Mouse (Mus musculus) stomach, postnatal 0 days (tissue): Measurements from ENCODE around the gene 2810408A11Rik. TPM values are rescaled to one million over a fixed set of nuclear protein-coding genes. Genes with fewer than 3 reads are reported as not detected.

Source experiments
- ATAC-seq: fragments of 200-750 bp; cut with Nextera tagmentation; 2 replicates; pipeline ENCODE4 v1.8.0; 2017; ENCODE audit not compliant: low FRiP score, low TSS enrichment
- DNase-seq: peaks from one replicate; pipeline ENCODE4 v3.0.0-alpha.2; 2016; ENCODE audit warnings: low spot score
- H3K27ac ChIP-seq: fragments of 300-500 bp; sonication (generic); replicated peaks from 2 replicates; pipeline ENCODE4 v1.5.1; 2014; ENCODE audit warnings: mild to moderate bottlenecking, control low read depth
- H3K27me3 ChIP-seq: fragments of 300-500 bp; sonication (generic); 2 replicates; pipeline ENCODE4 v1.6.1; 2014; ENCODE audit warnings: low read length; ENCODE audit not compliant: control insufficient read depth, insufficient read depth
- H3K36me3 ChIP-seq: fragments of 300-500 bp; sonication (generic); 2 replicates; pipeline ENCODE4 v1.6.1; 2014; ENCODE audit warnings: low read length, mixed read lengths; ENCODE audit not compliant: control insufficient read depth, insufficient read depth
- H3K4me1 ChIP-seq: fragments of 300-500 bp; sonication (generic); replicated peaks from 2 replicates; pipeline ENCODE4 v1.6.1; 2014; ENCODE audit warnings: antibody characterized with exemption; ENCODE audit not compliant: control insufficient read depth, insufficient read depth
- H3K4me2 ChIP-seq: fragments of 300-500 bp; sonication (generic); replicated peaks from 2 replicates; pipeline ENCODE4 v1.6.1; 2014; ENCODE audit warnings: low read depth, mild to moderate bottlenecking, control low read depth, moderate library complexity
- H3K4me3 ChIP-seq: fragments of 300-500 bp; sonication (generic); 2 replicates; pipeline ENCODE4 v1.5.1; 2014; ENCODE audit warnings: low read depth, low read length, control low read depth
- H3K9ac ChIP-seq: fragments of 300-500 bp; sonication (generic); 2 replicates; pipeline ENCODE4 v1.6.1; 2014; ENCODE audit warnings: mild to moderate bottlenecking, low read length, control low read depth, mixed read lengths
- H3K9me3 ChIP-seq: fragments of 300-500 bp; sonication (generic); 2 replicates; pipeline ENCODE4 v1.6.1; 2016; ENCODE audit warnings: low read length; ENCODE audit not compliant: control insufficient read depth
- CTCF ChIP-seq: IDR thresholded peaks from 2 replicates; pipeline ENCODE4 v1.5.1; 2016; ENCODE audit warnings: antibody characterized with exemption, low read depth, mild to moderate bottlenecking, moderate library complexity
- EP300 ChIP-seq: optimal IDR thresholded peaks from 2 replicates; pipeline ENCODE3; 2016; ENCODE audit warnings: antibody characterized with exemption
- WGBS: fragments of 180-500 bp; shearing (Covaris S2); extraction: QIAGEN DNeasy Blood & Tissue Kit; methylation state at CpG from one replicate; pipeline ENCODE4 v1.1.7; 2014; 5-methylcytosine and 5-hydroxymethylcytosine counted together
- polyA plus RNA-seq: library from polyadenylated mRNA; unstranded; fragments of >200 nt; fragmentation: Nextera tagmentation; extraction: Ambion mirVana; gene quantifications from 2 replicates; pipeline ENCODE4 v1.2.1, GENCODE M21; 2015

Gene 2810408A11Rik
- polyA plus RNA-seq, 1 experiment from 2014 or later: 5.9 TPM

DNA sequence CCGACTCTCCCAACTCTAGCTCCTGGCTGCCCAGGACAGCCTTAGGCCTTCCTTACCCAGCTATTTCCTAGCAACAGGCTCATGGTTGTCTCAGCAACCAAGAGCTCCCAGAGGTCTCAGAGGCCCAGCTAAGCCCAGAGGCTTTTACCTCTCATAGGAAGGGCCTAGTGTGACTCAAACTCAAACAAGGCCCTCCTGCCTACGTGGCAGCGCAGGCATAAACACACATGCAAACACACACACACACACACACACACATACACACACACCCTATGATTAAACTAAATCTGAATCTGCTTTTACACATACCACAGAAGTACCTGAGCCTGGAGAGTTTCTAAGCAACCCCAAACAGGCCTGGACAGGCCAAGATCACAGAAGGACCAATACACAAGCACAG is 22.4 kb downstream of the 2810408A11Rik start:
- DNase-seq (peak; percentile 52), ATAC-seq (peak; percentile 28)
- TF ChIP-seq CTCF (no peak), EP300 (no peak)
- Histone ChIP-seq H3K36me3 (no peaks in the 10 kb centered on the region), H3K4me2 (no peak overlapping the region), H3K4me3 (no peak overlapping the region), H3K27ac (peak overlapping the region; percentile 93), H3K9me3 (no peaks in the 10 kb centered on the region), H3K4me1 (peaks cover 11% of the 10 kb centered on the region), H3K9ac (no peak overlapping the region), H3K27me3 (no peaks in the 10 kb centered on the region)
- WGBS: 52% methylated on average over 3 of the region's 3 CpGs

DNA sequence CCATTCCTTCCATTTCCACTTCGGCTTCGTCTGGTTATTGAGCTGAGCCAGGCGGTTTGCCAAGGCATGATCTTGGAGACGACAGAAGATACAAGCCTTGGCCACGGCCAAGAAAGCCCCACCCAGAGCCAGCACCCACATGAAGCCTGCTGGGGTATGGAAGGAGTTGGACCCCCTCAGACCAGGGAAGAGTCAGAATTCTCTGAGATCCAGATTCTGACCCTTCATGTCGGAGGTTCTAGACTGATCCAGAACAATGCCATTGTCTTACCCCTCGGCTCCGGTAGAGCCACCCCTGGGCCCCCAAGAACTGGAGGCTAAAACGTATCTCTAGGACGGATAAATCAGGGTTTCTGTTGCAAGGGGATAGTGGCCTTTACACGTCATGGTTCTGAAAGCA is 22.9 kb downstream of the 2810408A11Rik start, which contains the start of gene Tmem95:
Gene Tmem95 (minus strand): TSS at position 141 of the 400 bp plus-strand sequence.
- WGBS: 65% methylated on average over 11 of the region's 11 CpGs
- no peaks in the 10 kb centered on the region for H3K36me3 ChIP-seq
- H3K9ac ChIP-seq: no peak within 1 kb of the TSS
- H3K4me2 ChIP-seq: 0 out of 2 replicates have a peak within 1 kb of the TSS, but pooled peaks have one; percentile 77
- H3K4me3 ChIP-seq: no peak within 1 kb of the TSS
- no peaks in the 10 kb centered on the region for H3K9me3 ChIP-seq
- peaks cover 11% of the 10 kb centered on the region for H3K4me1 ChIP-seq
- TF ChIP-seq CTCF (no peak), EP300 (no peak)
- no peaks in the 10 kb centered on the region for H3K27me3 ChIP-seq
- peak within 1 kb of the TSS; percentile 93 for H3K27ac ChIP-seq
- ATAC-seq (no peak), DNase-seq (no peak)

DNA sequence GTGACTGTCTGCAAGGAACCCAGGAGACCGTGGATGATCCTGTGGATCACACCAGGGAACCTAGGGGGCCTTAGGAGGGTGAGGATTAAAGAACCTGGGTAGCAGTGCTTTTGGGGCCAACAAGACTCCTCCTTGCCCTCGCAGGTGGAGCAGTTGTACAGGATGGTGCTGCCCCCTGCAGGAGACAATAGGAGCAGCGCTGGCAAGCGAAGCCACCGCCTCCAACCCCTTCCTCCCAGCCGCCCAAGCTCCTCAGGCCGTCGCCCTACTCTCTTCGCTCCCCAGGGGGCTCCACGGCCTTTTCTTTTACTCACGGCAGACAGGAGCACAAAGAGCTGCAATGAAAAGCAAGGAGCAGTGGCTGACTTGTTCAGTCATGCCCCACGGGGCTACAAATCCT is 23.9 kb downstream of the 2810408A11Rik start:
- Histone ChIP-seq H3K27ac (peak overlapping the region; percentile 63), H3K9ac (no peak overlapping the region), H3K4me3 (no peak overlapping the region), H3K36me3 (no peaks in the 10 kb centered on the region), H3K4me2 (no peak overlapping the region), H3K9me3 (no peaks in the 10 kb centered on the region), H3K27me3 (no peaks in the 10 kb centered on the region), H3K4me1 (peaks cover 11% of the 10 kb centered on the region)
- TF ChIP-seq EP300 (no peak), CTCF (peak; percentile 92)
- ATAC-seq (peak; percentile 39), DNase-seq (peak; percentile 91)
- WGBS: 2% methylated on average over 12 of the region's 12 CpGs

DNA sequence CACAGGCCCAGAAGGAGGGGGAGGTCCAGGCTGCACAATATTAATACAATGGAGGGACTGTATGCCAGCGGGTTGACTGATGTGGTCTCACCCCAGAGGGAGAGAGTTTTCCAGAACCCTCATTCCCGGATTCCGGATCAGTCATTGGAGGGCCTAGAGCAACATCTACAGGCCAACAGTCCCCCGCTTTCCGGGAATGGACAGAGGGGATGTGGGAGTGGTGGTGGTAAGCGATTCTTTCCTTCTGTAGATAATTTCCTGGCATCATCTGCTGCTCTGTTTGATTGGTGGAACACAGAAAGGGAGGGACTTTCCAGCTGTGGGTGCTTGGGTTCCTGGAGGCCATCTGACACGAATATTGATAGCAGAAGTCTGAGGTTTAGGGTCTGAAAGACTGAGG is 24.6 kb downstream of the 2810408A11Rik start:
- H3K4me1 ChIP-seq: peaks cover 11% of the 10 kb centered on the region
- no peak for ATAC-seq
- no peak for DNase-seq

DNA sequence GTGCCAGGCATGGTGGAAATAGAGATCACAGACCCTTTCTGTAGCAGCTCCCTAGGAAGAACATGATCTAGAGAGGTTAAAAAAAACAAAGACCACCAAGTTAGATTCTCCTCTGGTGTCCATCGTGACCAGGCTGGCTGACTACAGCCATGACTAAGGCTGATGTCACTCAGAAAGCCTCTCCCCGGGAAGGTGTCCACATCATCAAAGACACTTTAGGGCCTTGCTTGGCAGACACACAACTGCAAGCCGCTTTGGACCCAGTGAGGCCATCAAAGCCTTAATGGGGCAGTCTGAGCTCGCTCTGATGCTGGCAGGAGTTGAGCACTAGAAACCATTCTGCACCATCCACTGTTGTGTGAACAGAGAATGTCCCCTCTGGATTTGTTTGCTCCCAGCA is 28.3 kb downstream of the 2810408A11Rik start:
- Histone ChIP-seq H3K9me3 (no peaks in the 10 kb centered on the region), H3K4me3 (no peak overlapping the region), H3K4me2 (no peak overlapping the region), H3K36me3 (no peaks in the 10 kb centered on the region), H3K27ac (no peak overlapping the region), H3K4me1 (peaks cover under 1% of the 10 kb centered on the region; the same call in 1 of the 2 replicates), H3K27me3 (no peaks in the 10 kb centered on the region), H3K9ac (no peak overlapping the region)
- no peak for DNase-seq
- no peak for ATAC-seq
- 70% methylated on average over 4 of the region's 4 CpGs for WGBS
- TF ChIP-seq CTCF (no peak), EP300 (no peak)

More for the DNA sequence above, 24.6 kb downstream of the 2810408A11Rik start:
- TF ChIP-seq CTCF: no peak; the same call in 1 of the 2 replicates
- no peak for TF ChIP-seq EP300
- H3K4me2 ChIP-seq: no peak overlapping the region
- no peaks in the 10 kb centered on the region for H3K9me3 ChIP-seq
- H3K27ac ChIP-seq: peak overlapping the region; percentile 63
- H3K9ac ChIP-seq: no peak overlapping the region
- no peaks in the 10 kb centered on the region for H3K36me3 ChIP-seq
- no peak overlapping the region for H3K4me3 ChIP-seq
- H3K27me3 ChIP-seq: no peaks in the 10 kb centered on the region
- 35% methylated on average over 7 of the region's 7 CpGs for WGBS

DNA sequence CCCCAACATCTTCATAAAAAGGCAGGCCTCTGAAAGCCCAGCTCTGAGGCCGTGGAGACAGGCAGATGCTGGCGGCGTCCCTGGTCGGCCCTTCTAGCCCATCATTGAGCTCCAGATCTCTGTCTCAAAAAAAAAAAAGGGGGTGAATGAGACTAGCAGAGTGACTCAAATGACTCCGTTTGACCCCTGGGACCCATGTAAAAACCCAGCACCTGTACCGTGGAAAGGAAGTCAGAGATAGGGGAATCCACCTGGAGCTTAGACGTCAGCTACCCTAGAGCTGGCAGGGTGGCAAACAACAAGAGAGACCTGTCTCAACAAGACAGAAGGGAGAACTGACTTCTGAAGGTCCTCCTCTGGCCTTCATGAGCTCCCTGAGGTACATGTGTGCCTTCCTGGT is 29.0 kb downstream of the 2810408A11Rik start:
- H3K4me2 ChIP-seq: no peak overlapping the region
- DNase-seq (no peak), ATAC-seq (no peak)
- H3K27me3 ChIP-seq: no peaks in the 10 kb centered on the region
- H3K9ac ChIP-seq: no peak overlapping the region
- no peaks in the 10 kb centered on the region for H3K9me3 ChIP-seq
- WGBS: 82% methylated on average over 7 of the region's 7 CpGs
- H3K4me3 ChIP-seq: no peak overlapping the region
- no peak overlapping the region for H3K27ac ChIP-seq
- no peak for TF ChIP-seq CTCF
- TF ChIP-seq EP300: no peak
- no peaks in the 10 kb centered on the region for H3K4me1 ChIP-seq
- H3K36me3 ChIP-seq: no peaks in the 10 kb centered on the region
